Mouse (Mus musculus) ES-E14 (cell line): ENCODE measurements around the gene Nkain2. TPM values are rescaled to one million over a fixed set of nuclear protein-coding genes. Genes with fewer than 3 reads are reported as not detected.

ENCODE experiments used
- DNase-seq: peaks from one replicate; pipeline ENCODE4 v3.0.0-alpha.2; 2013; ENCODE audit warnings: low read depth, low spot score
- H3K27ac ChIP-seq: 2 replicates; pipeline ENCODE4 v1.5.1; 2012; ENCODE audit warnings: low read depth, mild to moderate bottlenecking, low read length, moderate library complexity, mixed read lengths; ENCODE audit not compliant: poor library complexity, insufficient read depth, severe bottlenecking
- H3K36me3 ChIP-seq: 2 replicates; pipeline ENCODE4 v1.6.1; 2012; ENCODE audit warnings: mild to moderate bottlenecking, low read length, moderate library complexity, mixed read lengths; ENCODE audit not compliant: control insufficient read depth, poor library complexity, insufficient read depth, severe bottlenecking
- H3K4me1 ChIP-seq, 2 experiments: fragments of 150-350 bp in 1 of 2; sonication (generic) in 1 of 2; 2 replicates each; pipeline ENCODE4 v1.6.1; 2012; ENCODE audit warnings: low read length in 2 of 2, mild to moderate bottlenecking in 1 of 2, mixed read lengths in 1 of 2; ENCODE audit not compliant: control insufficient read depth in 2 of 2, insufficient read depth in 2 of 2, poor library complexity in 1 of 2
- H3K4me3 ChIP-seq, 2 experiments: fragments of 150-350 bp in 1 of 2; sonication (generic) in 1 of 2; 2 replicates each; pipeline ENCODE4 v1.5.1; 2012; ENCODE audit warnings: low read length in 2 of 2, low read depth in 1 of 2, mild to moderate bottlenecking in 1 of 2, mixed read lengths in 1 of 2; ENCODE audit not compliant: insufficient read depth in 1 of 2, poor library complexity in 1 of 2, severe bottlenecking in 1 of 2
- H3K9ac ChIP-seq: 2 replicates; pipeline ENCODE4 v1.6.1; 2012; ENCODE audit warnings: low read depth, mild to moderate bottlenecking, low read length, mixed read lengths; ENCODE audit not compliant: poor library complexity, insufficient read depth, severe bottlenecking
- H3K9me3 ChIP-seq: fragments of 150-350 bp; sonication (generic); 2 replicates; pipeline ENCODE4 v1.6.1; 2012; ENCODE audit warnings: low read depth, mild to moderate bottlenecking, low read length; ENCODE audit not compliant: control insufficient read depth, insufficient read depth
- CHD2 ChIP-seq: IDR thresholded peaks from 2 replicates; pipeline ENCODE4 v1.6.1; 2014; ENCODE audit warnings: mild to moderate bottlenecking, low read depth, low read length, inconsistent platforms
- HCFC1 ChIP-seq: IDR thresholded peaks from 2 replicates; pipeline ENCODE4 v1.6.1; 2012; ENCODE audit warnings: low read length, inconsistent platforms, borderline replicate concordance; ENCODE audit not compliant: insufficient read depth
- MAFK ChIP-seq: IDR thresholded peaks from 2 replicates; pipeline ENCODE4 v1.6.1; 2014; ENCODE audit warnings: mild to moderate bottlenecking, low read depth, low read length, inconsistent platforms; ENCODE audit not compliant: insufficient read depth
- ZC3H11A ChIP-seq: IDR thresholded peaks from 2 replicates; pipeline ENCODE4 v1.6.1; 2012; ENCODE audit warnings: low read depth, mild to moderate bottlenecking, inconsistent platforms, low read length, borderline replicate concordance
- ZNF384 ChIP-seq: IDR thresholded peaks from 2 replicates; pipeline ENCODE4 v1.6.1; 2012; ENCODE audit warnings: low read depth, low read length, inconsistent platforms
- in situ Hi-C, 2 experiments: fragments of 600-800 bp; cut with MboI; formaldehyde crosslinking; loops; one replicate each; pipeline ENCODE4 v1.15.1; 2025; ENCODE audit warnings: low sequenced_read_pairs in 2 of 2, inconsistent platforms in 1 of 2; ENCODE audit not compliant: unreplicated experiment in 2 of 2
- total RNA-seq: library from RNA; depleted of rRNA; stranded (reverse); fragments of 300-350 nt; gene quantifications from 2 replicates; pipeline ENCODE4 v1.2.3, GENCODE M21; 2012

Nkain2 gene
- total RNA-seq, 1 experiment, result 0.45 TPM

GRCm38 (mm10) chr10:32243266-32243882 lies 646.9 kb downstream of the Nkain2 start:
- no peaks in the 10 kb centered on the region for H3K4me1 ChIP-seq
- in situ Hi-C loops, result no loop called here
- no peaks in the 10 kb centered on the region for H3K36me3 ChIP-seq
- no peak overlapping the region for H3K4me3 ChIP-seq
- no peaks in the 10 kb centered on the region for H3K9me3 ChIP-seq
- no peak for TF ChIP-seq HCFC1
- TF ChIP-seq ZC3H11A, result no peak
- TF ChIP-seq CHD2, result no peak
- TF ChIP-seq MAFK, result no peak
- no peak for TF ChIP-seq ZNF384
- H3K9ac ChIP-seq, result no peak overlapping the region
- H3K27ac ChIP-seq, result no peak overlapping the region
- no peak for DNase-seq

DNA sequence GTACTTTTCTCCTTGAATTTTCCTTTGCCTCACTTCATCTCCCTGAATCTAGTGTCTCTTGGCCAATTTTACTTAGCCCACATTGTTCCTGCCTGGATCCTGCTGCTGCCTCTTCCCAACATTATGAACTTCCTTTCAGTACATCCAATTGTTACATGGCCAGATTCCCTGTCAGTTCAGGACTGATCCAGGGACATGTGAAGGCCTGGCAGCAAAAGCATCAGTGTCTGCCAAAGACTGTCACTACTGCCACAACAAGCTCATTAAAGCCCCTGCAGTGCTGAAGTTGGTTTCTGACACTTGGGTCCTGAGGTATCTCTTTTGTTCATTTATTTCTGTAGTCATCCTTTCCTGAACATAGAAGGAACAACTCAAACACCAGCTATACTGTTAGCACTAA lies 649.1 kb downstream of the Nkain2 start:
- Histone ChIP-seq H3K27ac (no peak overlapping the region), H3K36me3 (no peaks in the 10 kb centered on the region), H3K9ac (no peak overlapping the region), H3K4me3 (no peak overlapping the region), H3K9me3 (no peaks in the 10 kb centered on the region), H3K4me1 (no peaks in the 10 kb centered on the region)
- TF ChIP-seq ZC3H11A (no peak), ZNF384 (no peak), CHD2 (no peak), MAFK (no peak), HCFC1 (no peak)
- DNase-seq, result no peak
- in situ Hi-C loops, result no loop called here

DNA sequence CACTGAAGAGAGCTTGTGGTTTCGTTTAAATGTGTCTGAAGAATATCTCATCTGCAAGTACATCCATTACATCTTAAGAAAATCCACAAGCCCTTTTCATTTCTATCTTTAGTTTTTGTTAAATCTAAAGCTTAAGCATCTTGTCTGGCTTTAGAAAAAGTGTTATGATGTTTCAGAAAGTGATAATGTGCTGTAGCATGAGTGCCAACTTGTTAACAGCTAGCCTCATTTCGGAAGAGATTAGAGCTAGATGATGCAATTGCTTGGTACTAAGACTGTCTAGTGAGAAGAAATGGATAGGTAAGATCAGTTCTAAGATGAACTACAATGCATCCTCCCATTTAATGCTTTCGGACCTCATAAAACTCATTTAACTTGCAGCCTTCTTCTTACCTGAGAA lies 707.3 kb downstream of the Nkain2 start:
- Histone ChIP-seq H3K36me3 (no peaks in the 10 kb centered on the region), H3K9ac (no peak overlapping the region), H3K4me3 (no peak overlapping the region), H3K9me3 (peaks cover 5% of the 10 kb centered on the region; the same call in 1 of the 2 replicates), H3K27ac (no peak overlapping the region), H3K4me1 (no peaks in the 10 kb centered on the region)
- no peak for DNase-seq
- in situ Hi-C loops, result no loop called here
- TF ChIP-seq ZC3H11A (no peak), ZNF384 (no peak), CHD2 (no peak), HCFC1 (no peak), MAFK (no peak)

DNA sequence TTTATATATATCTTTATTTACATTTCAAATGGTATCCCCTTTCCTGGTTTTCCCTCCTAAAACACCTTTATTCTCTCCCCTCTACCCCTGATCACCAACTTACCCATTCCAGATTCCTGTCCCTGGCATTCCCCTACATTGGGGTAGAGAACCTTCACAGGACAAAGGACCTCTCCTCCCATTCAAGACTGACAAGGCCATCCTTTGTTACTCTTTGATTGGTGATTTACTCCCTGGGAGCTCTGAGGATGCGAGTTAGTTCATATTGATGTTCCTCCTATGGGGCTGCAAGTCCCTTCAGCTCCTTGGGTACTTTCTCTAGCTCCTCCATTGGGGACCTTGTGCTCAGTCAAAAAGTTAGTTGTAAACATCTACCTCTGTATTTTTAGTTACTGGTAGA lies 798.9 kb downstream of the Nkain2 start:
- H3K9me3 ChIP-seq, result no peaks in the 10 kb centered on the region
- no peaks in the 10 kb centered on the region for H3K4me1 ChIP-seq
- in situ Hi-C loops, result no loop called here
- no peak overlapping the region for H3K9ac ChIP-seq
- DNase-seq, result peak; percentile 15
- H3K4me3 ChIP-seq, result no peak overlapping the region
- H3K27ac ChIP-seq, result no peak overlapping the region
- H3K36me3 ChIP-seq, result no peaks in the 10 kb centered on the region
- TF ChIP-seq MAFK, result no peak
- TF ChIP-seq ZNF384, result no peak
- no peak for TF ChIP-seq HCFC1
- no peak for TF ChIP-seq ZC3H11A
- TF ChIP-seq CHD2, result no peak

- Histone ChIP-seq H3K9me3 (no peaks in the 10 kb centered on the region), H3K36me3 (no peaks in the 10 kb centered on the region), H3K9ac (no peak overlapping the region), H3K27ac (no peak overlapping the region), H3K4me1 (no peaks in the 10 kb centered on the region), H3K4me3 (no peak overlapping the region)
- in situ Hi-C loops, result no loop called here
- TF ChIP-seq CHD2, result no peak
- no peak for TF ChIP-seq HCFC1
- no peak for TF ChIP-seq ZC3H11A
- DNase-seq, result no peak
Measured at GRCm38 (mm10) chr10:32060396-32060795, 829.9 kb downstream of the Nkain2 start.
